Mouse (Mus musculus) olfactory bulb, adult 2 months (tissue): ENCODE measurements around the gene Sub1. TPM values are rescaled to one million over a fixed set of nuclear protein-coding genes. Genes with fewer than 3 reads are reported as not detected.

Experiments
- H3K27ac ChIP-seq: fragments of 200-500 bp; 2 replicates; pipeline ENCODE4 v1.5.1; 2012; ENCODE audit warnings: low read depth, low read length; ENCODE audit not compliant: insufficient read depth
- H3K4me1 ChIP-seq: fragments of 200-500 bp; 2 replicates; pipeline ENCODE4 v1.6.1; 2012; ENCODE audit warnings: low read length; ENCODE audit not compliant: control insufficient read depth, insufficient read depth
- H3K4me3 ChIP-seq: fragments of 200-500 bp; 2 replicates; pipeline ENCODE4 v1.5.1; 2012; ENCODE audit warnings: mild to moderate bottlenecking, low read depth, low read length, moderate library complexity; ENCODE audit not compliant: insufficient read depth
- CTCF ChIP-seq: fragments of 200-500 bp; IDR thresholded peaks from 2 replicates; pipeline ENCODE4 v1.5.1; 2012; ENCODE audit warnings: low read depth, mild to moderate bottlenecking, low read length, moderate library complexity; ENCODE audit not compliant: insufficient read depth
- POLR2A ChIP-seq: fragments of 200-500 bp; IDR thresholded peaks from 2 replicates; pipeline ENCODE4 v1.6.1; 2012; ENCODE audit warnings: mild to moderate bottlenecking, low read depth, low read length, moderate library complexity; ENCODE audit not compliant: insufficient read depth
- WGBS: fragments of 180-500 bp; shearing (Covaris S2); methylation state at CpG from one replicate; pipeline ENCODE4 v1.1.7; 2018; 5-methylcytosine and 5-hydroxymethylcytosine counted together
- polyA plus RNA-seq: library from polyadenylated mRNA; stranded (reverse); fragments of >200 nt; gene quantifications from 2 replicates; pipeline ENCODE4 v1.2.4, GENCODE M21; 2012; ENCODE audit warnings: low replicate concordance; ENCODE audit not compliant: missing spikeins, insufficient read depth, insufficient read length

The Sub1 gene
- polyA plus RNA-seq, 1 experiment, result 205 TPM

DNA sequence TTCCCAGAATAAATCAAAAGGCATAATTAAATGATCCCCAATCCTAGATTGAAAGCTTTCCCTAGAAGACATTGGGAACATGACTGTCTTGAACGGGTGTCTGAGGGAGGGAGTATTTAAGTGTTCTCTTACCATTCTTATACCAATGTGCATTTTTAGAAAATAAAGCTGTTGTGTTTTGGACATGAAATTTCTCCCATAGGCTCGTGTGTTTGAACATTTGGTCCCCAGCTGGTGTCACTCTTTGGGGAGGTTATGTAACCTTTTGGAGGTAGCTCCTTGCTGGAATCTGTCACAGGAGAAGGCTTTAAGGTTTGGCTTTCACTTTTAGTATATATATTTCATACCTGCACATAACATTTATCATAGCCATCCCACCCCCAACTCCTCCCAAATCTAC lies 18.6 kb downstream of the Sub1 start:
- Histone ChIP-seq H3K27ac (no peak overlapping the region), H3K4me1 (no peaks in the 10 kb centered on the region)
- TF ChIP-seq POLR2A (no peak), CTCF (no peak)

DNA sequence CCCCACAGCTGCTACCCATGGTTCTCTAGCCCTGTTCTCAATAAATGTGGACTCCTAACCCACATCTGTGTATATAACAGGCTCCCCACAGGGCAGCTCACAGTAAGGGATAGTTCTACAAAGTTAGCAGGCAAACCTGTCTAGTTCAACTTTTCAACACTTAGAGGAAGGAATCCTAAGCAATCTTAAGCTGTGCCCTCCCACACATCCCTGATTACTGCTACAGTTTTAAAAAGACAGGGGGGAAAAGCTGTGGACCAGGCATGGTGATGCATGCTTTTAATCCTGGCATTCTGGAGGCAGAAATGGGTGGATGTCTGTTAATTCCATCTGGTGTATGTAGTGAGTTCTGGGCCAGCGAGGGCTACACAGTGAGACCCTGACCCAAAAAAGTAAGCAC lies 19.7 kb downstream of the Sub1 start:
- WGBS, result 84% methylated on average over 1 of the region's 1 CpGs
- Histone ChIP-seq H3K27ac (no peak overlapping the region), H3K4me1 (no peaks in the 10 kb centered on the region), H3K4me3 (no peak overlapping the region)
- TF ChIP-seq POLR2A (no peak), CTCF (no peak)

More for the DNA sequence above, 18.6 kb downstream of the Sub1 start:
- no peak overlapping the region for H3K4me3 ChIP-seq
- WGBS, result 73% methylated on average over 2 of the region's 2 CpGs

DNA sequence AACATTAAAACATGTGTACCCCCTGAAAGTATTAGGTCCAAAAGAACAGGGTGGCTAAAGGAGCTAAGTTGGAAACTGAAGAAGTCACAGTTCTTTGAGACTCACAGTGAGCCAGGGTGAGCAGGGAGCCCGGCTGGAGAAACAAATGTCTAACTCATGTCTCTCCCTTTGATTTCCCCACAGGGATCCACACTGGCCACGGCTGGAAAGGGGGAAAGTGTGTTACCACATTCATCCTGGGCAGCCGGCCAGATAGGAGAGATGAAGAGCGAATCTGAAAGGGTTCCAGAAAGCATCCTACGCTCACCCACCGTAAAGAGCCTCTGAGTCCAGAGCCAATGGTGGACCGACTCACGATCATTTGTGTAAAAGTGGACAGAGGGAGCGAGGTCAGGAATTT lies 20.9 kb downstream of the Sub1 start:
- TF ChIP-seq POLR2A (no peak), CTCF (no peak)
- Histone ChIP-seq H3K4me1 (no peaks in the 10 kb centered on the region), H3K4me3 (no peak overlapping the region), H3K27ac (no peak overlapping the region)
- WGBS, result 64% methylated on average over 9 of the region's 9 CpGs

DNA sequence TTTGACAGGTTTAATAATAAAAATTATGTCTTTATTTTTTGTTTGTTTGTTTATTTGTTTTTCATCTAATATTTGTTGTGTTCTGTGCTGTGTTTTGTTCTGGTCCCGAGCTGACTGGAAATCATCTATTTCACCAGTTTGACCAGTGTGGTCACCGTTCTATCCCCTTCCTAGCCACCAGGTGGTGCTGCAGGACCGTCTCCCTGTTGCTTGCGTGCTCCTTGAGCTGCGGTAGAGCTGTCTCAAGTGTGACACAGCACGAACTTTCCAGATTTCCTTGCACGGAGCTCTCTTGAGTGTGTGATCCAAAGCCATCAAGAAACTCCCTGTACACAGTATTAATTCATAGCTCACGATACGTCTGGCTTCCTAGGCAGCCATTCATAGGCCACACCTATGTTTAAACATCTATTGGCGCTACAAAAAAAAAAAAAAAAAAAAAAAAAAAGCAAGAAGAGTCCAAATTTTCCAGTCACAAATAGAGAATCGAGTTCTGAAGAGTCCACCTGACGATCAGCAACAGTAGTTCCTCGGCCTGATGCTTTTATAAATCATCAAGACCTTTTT lies 24.8 kb downstream of the Sub1 start:
- H3K27ac ChIP-seq, result no peak overlapping the region
- no peak for TF ChIP-seq POLR2A
- TF ChIP-seq CTCF, result peak; percentile 82
- 21% methylated on average over 13 of the region's 13 CpGs for WGBS
- no peaks in the 10 kb centered on the region for H3K4me1 ChIP-seq
- H3K4me3 ChIP-seq, result no peak overlapping the region

DNA sequence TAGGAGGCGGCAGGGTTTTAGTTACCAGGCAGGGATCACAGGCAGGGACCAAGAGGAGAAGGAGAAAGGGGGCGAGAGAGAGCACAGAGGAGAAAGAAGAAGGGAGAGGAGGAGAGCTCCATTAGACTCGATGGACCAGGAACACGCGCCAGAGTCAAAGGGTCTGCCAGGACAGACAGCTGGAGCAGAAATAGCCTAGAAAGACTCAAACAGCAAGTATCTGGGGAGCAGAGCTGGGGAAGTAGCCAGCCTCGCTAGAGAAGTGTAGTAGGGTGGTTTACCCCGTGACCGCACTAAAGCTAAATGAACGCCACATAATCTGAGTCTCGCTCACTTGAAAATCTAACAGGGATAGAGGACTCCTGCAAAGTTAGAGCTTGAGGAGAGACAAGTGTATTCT lies 26.2 kb downstream of the Sub1 start:
- H3K4me1 ChIP-seq, result no peaks in the 10 kb centered on the region
- WGBS, result 71% methylated on average over 10 of the region's 10 CpGs
- no peak for TF ChIP-seq CTCF
- TF ChIP-seq POLR2A, result no peak

DNA sequence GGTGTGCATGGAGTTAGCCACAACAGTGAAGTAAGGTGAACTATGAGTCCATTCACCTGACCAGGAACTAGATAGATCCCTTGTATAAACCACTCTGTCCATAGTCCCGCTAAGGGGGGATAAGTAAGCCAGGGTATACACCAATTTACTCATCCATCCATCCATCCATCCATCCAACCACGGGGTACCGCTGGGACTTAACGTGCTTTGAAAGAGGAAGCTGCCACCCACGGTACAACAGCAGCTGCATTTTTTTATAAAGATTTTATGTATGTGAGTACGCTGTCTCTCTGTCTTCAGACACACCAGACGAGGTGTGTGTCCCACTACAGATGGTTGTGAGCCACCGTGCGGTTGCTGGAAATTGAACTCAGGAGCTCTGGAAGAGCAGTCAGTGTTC lies 27.9 kb downstream of the Sub1 start:
- WGBS, result 88% methylated on average over 9 of the region's 9 CpGs
- Histone ChIP-seq H3K27ac (no peak overlapping the region), H3K4me3 (no peak overlapping the region), H3K4me1 (no peaks in the 10 kb centered on the region)
- TF ChIP-seq POLR2A (no peak), CTCF (no peak)

More for the DNA sequence above, 26.2 kb downstream of the Sub1 start:
- no peak overlapping the region for H3K4me3 ChIP-seq
- H3K27ac ChIP-seq, result no peak overlapping the region

DNA sequence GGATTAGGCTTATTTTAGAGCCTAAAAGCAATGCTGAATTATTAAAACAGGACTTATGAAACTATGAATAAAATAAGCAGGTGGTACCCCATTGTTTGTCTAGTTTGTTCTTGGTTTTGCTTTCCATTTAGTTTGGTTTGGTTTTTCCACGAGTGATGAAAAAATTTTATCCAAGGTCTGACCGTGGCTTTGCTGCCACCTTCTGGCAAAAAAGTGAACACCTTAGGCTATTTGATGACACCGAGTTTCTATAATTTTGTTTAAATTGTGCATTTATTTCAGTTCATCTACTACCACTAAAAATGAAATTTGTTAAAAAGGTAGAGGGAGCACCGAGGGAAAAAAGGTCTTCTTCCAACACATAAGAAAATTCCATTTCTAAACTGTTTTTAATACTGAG lies 30.4 kb downstream of the Sub1 start:
- WGBS, result 3% methylated on average over 4 of the region's 4 CpGs
- H3K27ac ChIP-seq, result no peak overlapping the region
- TF ChIP-seq POLR2A (no peak), CTCF (no peak)
- no peak overlapping the region for H3K4me3 ChIP-seq
- no peaks in the 10 kb centered on the region for H3K4me1 ChIP-seq

DNA sequence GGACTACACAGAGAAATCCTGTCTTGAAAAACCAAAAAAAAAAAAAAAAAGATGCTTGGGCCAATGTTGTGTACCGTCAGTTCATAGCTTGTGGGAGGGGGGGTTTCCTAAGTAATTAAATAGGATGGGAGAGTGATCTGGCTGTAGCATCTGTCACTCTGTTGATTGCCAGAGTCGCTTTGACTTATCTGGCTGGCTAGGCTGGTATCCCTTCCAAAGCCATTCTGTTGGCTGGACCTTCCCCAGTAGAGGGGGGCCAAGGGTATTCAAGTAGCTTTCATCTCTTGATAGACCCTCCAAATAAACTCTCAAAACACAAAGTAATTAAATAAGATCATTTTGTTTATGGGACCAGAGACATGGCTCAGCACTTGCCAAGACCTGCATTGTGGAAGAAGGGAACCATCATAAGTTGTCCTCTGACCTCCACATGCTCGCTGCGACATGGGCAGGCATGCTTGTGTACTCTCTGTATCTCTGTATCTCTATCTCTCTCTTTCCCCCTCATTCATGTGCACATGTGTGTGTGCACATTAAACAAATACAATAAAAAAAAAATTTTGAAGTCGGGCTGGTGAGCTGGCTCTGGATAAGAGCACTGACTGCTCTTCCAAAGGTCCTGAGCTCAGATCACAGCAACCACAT lies 31.5 kb downstream of the Sub1 start:
- no peaks in the 10 kb centered on the region for H3K4me1 ChIP-seq
- no peak overlapping the region for H3K27ac ChIP-seq
- WGBS, result 87% methylated on average over 5 of the region's 5 CpGs
- H3K4me3 ChIP-seq, result no peak overlapping the region
- no peak for TF ChIP-seq CTCF
- no peak for TF ChIP-seq POLR2A

DNA sequence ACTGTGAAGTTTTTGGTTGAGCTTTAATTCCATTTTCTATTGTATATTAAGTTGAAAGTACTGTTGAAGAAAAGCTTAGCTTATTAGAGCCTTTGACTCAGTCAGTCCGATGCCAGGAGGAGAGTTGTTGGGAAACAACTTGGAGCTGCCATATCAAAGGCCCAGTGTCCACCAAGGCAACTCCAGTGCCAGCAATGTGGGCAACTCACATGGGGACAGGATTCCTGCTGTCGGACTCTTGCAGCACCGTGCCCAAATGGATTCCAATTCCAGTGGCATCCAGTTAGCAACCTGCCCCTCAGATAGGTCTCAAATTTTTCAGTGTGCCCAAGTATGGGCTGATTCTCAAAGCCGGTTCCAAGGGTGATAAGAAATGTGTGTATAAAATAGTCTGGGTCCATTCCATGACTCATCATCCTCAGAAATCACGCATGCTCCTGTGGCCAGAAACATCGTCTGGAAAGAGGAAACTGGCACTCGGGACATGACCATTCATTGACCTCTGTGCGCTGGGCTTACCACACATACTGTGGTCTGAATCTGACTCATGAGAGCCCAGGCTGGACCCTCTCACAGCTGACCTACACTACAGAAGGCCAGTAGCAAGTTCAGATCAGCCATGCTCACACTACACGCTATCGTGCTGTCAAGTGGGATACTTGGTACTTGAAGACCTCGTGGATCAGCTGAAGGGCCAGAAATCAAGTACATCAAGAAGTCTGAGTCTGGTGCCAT lies 32.8 kb downstream of the Sub1 start:
- Histone ChIP-seq H3K4me1 (no peaks in the 10 kb centered on the region), H3K4me3 (no peak overlapping the region), H3K27ac (no peak overlapping the region)
- TF ChIP-seq CTCF (no peak), POLR2A (no peak)
- 83% methylated on average over 11 of the region's 11 CpGs for WGBS
